Mouse (Mus musculus): ENCODE data around the gene Kirrel3. TPM values are rescaled to one million over a fixed set of nuclear protein-coding genes. Genes with fewer than 3 reads are reported as not detected.

Gene Kirrel3
- polyA plus RNA-seq, 1 experiment from 2014 or later, result 4.0 TPM

DNA sequence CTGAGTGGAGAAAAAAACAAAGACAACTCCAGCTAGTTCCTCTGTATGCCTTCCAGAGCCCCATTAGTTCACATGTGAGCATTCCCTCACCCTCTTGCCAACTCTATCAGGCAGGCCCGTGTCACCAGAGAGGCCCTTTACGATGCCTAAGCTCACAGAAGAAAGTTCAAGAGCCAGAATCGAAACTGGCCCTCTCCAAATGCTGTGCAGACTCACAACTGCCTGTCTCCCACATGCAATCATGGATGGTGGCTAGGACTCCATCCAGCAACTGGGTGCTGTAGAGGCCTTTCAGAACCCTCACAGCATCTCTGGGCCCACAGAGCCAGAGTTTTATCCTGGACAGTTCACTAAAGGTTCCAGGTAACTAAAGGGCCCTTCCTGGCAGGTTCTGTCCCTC lies 470.8 kb downstream of the Kirrel3 start:
- 55% methylated on average over 3 of the region's 3 CpGs for WGBS
- Histone ChIP-seq H3K4me2 (replicated peaks; ENCODE audit: low read depth, low read length) (no peak overlapping the region), H3K9ac (ENCODE audit: low read depth, low read length) (no peak overlapping the region), H3K9me3 (ENCODE audit: control insufficient read depth, low read length) (no peaks in the 10 kb centered on the region), H3K4me3 (ENCODE audit: low read length) (no peak overlapping the region), H3K27me3 (ENCODE audit: control insufficient read depth, insufficient read depth, low read length) (no peaks in the 10 kb centered on the region), H3K27ac (ENCODE audit: low read depth, low read length) (no peak overlapping the region), H3K36me3 (ENCODE audit: control insufficient read depth, insufficient read depth, low read length) (no peaks in the 10 kb centered on the region), H3K4me1 (ENCODE audit: control insufficient read depth, insufficient read depth, low read length) (no peaks in the 10 kb centered on the region)
- ATAC-seq (ENCODE audit: low FRiP score, low TSS enrichment), result no peak

DNA sequence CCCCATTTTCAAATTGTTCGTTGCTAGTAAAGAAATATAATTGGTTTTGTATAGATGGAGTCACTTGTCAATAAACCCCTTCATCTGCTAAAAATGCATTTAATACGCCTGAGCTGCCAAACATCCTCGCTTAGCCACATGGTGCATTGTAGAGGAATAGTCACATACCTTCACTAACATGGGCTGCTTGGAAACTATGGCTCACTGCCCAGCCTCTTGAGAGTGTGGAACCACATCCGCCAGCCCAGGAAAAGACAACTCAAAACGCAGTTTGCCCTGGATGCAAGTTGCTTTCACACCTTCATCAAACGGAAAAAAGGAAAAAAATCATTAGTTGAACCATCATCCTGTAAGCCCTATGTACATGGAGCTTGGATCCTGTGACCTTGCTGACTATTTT lies 472.0 kb downstream of the Kirrel3 start:
- Histone ChIP-seq H3K27ac (ENCODE audit: low read depth, low read length) (no peak overlapping the region), H3K36me3 (ENCODE audit: control insufficient read depth, insufficient read depth, low read length) (no peaks in the 10 kb centered on the region), H3K27me3 (ENCODE audit: control insufficient read depth, insufficient read depth, low read length) (no peaks in the 10 kb centered on the region), H3K4me3 (ENCODE audit: low read length) (no peak overlapping the region), H3K4me1 (ENCODE audit: control insufficient read depth, insufficient read depth, low read length) (no peaks in the 10 kb centered on the region), H3K4me2 (replicated peaks; ENCODE audit: low read depth, low read length) (no peak overlapping the region), H3K9me3 (ENCODE audit: control insufficient read depth, low read length) (no peaks in the 10 kb centered on the region), H3K9ac (ENCODE audit: low read depth, low read length) (no peak overlapping the region)
- ATAC-seq (ENCODE audit: low FRiP score, low TSS enrichment), result no peak
- WGBS, result 81% methylated on average over 6 of the region's 6 CpGs

DNA sequence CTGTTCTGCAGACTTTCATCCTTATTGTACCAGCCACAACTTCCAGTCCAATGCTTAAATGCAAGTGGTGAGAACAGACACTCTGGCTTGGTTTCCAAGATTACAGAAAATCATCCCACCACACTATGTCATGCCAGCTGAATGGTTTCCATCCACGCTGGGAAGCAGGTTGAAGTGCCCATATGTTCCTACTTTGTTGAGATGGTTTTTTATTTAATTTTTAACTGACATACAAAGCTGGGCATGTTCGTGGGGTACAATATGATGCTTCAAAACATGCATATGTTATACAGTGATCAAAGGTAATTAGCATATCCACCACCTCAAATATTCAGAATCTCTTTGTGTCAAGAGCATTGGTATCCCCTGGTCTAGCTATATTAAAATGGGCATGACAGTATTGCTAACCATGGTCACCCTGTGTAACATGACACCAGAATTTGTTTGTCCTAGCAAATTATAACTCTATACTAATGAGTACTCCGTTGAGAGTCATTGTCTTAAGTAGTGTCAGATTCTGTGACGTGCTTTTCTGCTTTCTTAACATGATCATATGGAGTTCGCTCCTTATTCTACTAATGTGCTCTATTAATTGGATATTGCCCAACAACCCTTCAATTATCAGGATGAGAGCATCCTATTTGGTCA lies 472.6 kb downstream of the Kirrel3 start:
- 83% methylated on average over 5 of the region's 5 CpGs for WGBS
- no peaks in the 10 kb centered on the region for H3K27me3 ChIP-seq (ENCODE audit: control insufficient read depth, insufficient read depth, low read length)

DNA sequence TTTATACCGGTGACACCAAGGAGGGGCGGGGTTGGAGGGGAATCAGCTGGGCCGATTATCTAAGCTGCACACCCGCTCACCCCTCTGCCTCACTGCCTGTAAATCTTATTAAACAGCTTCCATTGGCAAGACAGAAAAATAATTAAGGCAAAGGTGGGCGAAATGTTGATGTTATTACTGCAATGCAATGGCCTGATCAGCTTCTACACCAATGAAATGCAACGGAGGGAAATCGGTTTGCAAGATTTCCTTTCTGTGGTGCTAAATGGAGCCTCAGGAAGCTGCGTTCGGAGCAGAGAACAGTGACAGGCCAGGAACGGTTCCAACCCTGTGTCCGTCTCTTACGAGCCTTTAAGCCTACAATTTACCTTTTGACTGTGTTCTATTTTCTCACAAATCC lies 475.0 kb downstream of the Kirrel3 start:
- no peak overlapping the region for H3K4me3 ChIP-seq (ENCODE audit: low read length)
- no peaks in the 10 kb centered on the region for H3K9me3 ChIP-seq (ENCODE audit: control insufficient read depth, low read length)
- H3K4me1 ChIP-seq (ENCODE audit: control insufficient read depth, insufficient read depth, low read length), result no peaks in the 10 kb centered on the region
- no peaks in the 10 kb centered on the region for H3K27me3 ChIP-seq (ENCODE audit: control insufficient read depth, insufficient read depth, low read length)
- no peak overlapping the region for H3K4me2 ChIP-seq (replicated peaks; ENCODE audit: low read depth, low read length)
- WGBS, result 42% methylated on average over 12 of the region's 12 CpGs
- no peaks in the 10 kb centered on the region for H3K36me3 ChIP-seq (ENCODE audit: control insufficient read depth, insufficient read depth, low read length)
- no peak for ATAC-seq (ENCODE audit: low FRiP score, low TSS enrichment)
- H3K9ac ChIP-seq (ENCODE audit: low read depth, low read length), result no peak overlapping the region
- H3K27ac ChIP-seq (ENCODE audit: low read depth, low read length), result no peak overlapping the region

More for the DNA sequence above, 472.6 kb downstream of the Kirrel3 start:
- no peaks in the 10 kb centered on the region for H3K9me3 ChIP-seq (ENCODE audit: control insufficient read depth, low read length)
- H3K4me2 ChIP-seq (replicated peaks; ENCODE audit: low read depth, low read length), result no peak overlapping the region
- H3K9ac ChIP-seq (ENCODE audit: low read depth, low read length), result no peak overlapping the region
- no peaks in the 10 kb centered on the region for H3K4me1 ChIP-seq (ENCODE audit: control insufficient read depth, insufficient read depth, low read length)
- no peak overlapping the region for H3K4me3 ChIP-seq (ENCODE audit: low read length)
- H3K27ac ChIP-seq (ENCODE audit: low read depth, low read length), result no peak overlapping the region
- no peaks in the 10 kb centered on the region for H3K36me3 ChIP-seq (ENCODE audit: control insufficient read depth, insufficient read depth, low read length)
- no peak for ATAC-seq (ENCODE audit: low FRiP score, low TSS enrichment)

DNA sequence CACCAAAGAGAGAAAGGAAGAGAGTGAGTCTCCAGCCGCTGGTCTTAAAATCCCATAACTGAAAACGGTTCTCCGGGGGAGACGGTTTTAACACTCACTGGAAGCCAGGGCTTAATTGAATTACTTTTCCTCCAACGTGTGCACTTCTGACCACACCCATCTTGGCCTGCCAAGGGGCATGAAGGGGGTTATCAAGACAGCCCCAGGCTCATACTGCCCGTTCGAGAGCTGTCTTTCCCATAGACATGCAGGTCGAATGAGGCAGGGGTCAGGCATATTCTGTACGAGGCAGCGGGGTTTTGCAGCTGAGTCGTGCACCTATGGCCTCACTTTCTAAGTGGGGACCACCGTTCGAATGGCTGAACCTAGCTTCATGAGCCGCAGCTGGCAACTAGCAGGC lies 475.5 kb downstream of the Kirrel3 start:
- Histone ChIP-seq H3K9me3 (ENCODE audit: control insufficient read depth, low read length) (no peaks in the 10 kb centered on the region), H3K36me3 (ENCODE audit: control insufficient read depth, insufficient read depth, low read length) (no peaks in the 10 kb centered on the region), H3K4me3 (ENCODE audit: low read length) (no peak overlapping the region), H3K4me1 (ENCODE audit: control insufficient read depth, insufficient read depth, low read length) (no peaks in the 10 kb centered on the region), H3K9ac (ENCODE audit: low read depth, low read length) (no peak overlapping the region), H3K27me3 (ENCODE audit: control insufficient read depth, insufficient read depth, low read length) (no peaks in the 10 kb centered on the region), H3K4me2 (replicated peaks; ENCODE audit: low read depth, low read length) (no peak overlapping the region), H3K27ac (ENCODE audit: low read depth, low read length) (no peak overlapping the region)
- no peak for ATAC-seq (ENCODE audit: low FRiP score, low TSS enrichment)
- WGBS, result 59% methylated on average over 14 of the region's 14 CpGs

DNA sequence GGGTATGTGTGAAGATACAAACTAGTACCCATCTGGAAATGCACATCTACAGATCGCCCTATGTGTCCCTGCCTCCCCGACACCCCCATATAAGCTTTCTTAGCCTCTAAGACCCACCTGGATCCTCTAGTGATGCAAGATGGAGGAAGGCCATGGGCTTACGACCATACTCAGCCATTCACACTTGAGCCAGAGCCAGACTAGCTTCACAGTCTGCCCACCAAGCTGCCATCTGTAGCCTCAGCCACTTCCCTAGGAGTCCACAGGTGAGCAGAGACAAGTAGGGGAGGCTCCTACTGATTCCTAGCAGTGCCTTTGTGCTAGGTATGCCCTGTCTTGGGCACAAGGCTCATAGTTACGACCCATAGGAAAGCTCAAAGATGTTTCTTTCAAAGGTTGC lies 476.6 kb downstream of the Kirrel3 start:
- no peak overlapping the region for H3K4me3 ChIP-seq (ENCODE audit: low read length)
- no peaks in the 10 kb centered on the region for H3K4me1 ChIP-seq (ENCODE audit: control insufficient read depth, insufficient read depth, low read length)
- no peak overlapping the region for H3K4me2 ChIP-seq (replicated peaks; ENCODE audit: low read depth, low read length)
- no peak for ATAC-seq (ENCODE audit: low FRiP score, low TSS enrichment)
- no peaks in the 10 kb centered on the region for H3K9me3 ChIP-seq (ENCODE audit: control insufficient read depth, low read length)
- 94% methylated on average over 4 of the region's 4 CpGs for WGBS
- H3K9ac ChIP-seq (ENCODE audit: low read depth, low read length), result no peak overlapping the region
- H3K27me3 ChIP-seq (ENCODE audit: control insufficient read depth, insufficient read depth, low read length), result no peaks in the 10 kb centered on the region
- no peaks in the 10 kb centered on the region for H3K36me3 ChIP-seq (ENCODE audit: control insufficient read depth, insufficient read depth, low read length)
- no peak overlapping the region for H3K27ac ChIP-seq (ENCODE audit: low read depth, low read length)

DNA sequence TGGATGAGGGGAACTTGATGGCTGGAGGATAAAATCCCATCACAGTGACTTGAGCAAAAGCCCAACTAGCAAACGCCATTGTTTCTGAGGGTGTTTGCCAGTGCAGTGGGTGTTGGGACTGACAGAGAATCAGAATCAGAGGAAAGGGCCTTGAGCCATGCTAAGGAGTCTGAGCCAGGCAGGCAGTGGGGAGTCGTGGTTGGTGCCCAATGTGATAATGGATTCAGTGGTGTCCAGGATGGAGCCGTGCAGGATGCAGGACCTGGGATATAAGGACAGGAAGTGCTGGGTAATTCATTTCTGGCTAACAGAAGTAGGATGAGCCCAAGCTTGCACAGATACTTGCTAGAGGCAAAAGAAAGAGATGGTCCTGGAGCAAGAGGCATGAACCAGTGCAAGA lies 477.9 kb downstream of the Kirrel3 start:
- H3K4me3 ChIP-seq (ENCODE audit: low read length), result no peak overlapping the region
- H3K36me3 ChIP-seq (ENCODE audit: control insufficient read depth, insufficient read depth, low read length), result no peaks in the 10 kb centered on the region
- no peaks in the 10 kb centered on the region for H3K27me3 ChIP-seq (ENCODE audit: control insufficient read depth, insufficient read depth, low read length)
- no peak overlapping the region for H3K9ac ChIP-seq (ENCODE audit: low read depth, low read length)
- 73% methylated on average over 3 of the region's 3 CpGs for WGBS
- ATAC-seq (ENCODE audit: low FRiP score, low TSS enrichment), result no peak
- no peak overlapping the region for H3K27ac ChIP-seq (ENCODE audit: low read depth, low read length)
- no peak overlapping the region for H3K4me2 ChIP-seq (replicated peaks; ENCODE audit: low read depth, low read length)
- H3K4me1 ChIP-seq (ENCODE audit: control insufficient read depth, insufficient read depth, low read length), result peaks cover 8% of the 10 kb centered on the region; the same call in 1 of the 2 replicates
- no peaks in the 10 kb centered on the region for H3K9me3 ChIP-seq (ENCODE audit: control insufficient read depth, low read length)

DNA sequence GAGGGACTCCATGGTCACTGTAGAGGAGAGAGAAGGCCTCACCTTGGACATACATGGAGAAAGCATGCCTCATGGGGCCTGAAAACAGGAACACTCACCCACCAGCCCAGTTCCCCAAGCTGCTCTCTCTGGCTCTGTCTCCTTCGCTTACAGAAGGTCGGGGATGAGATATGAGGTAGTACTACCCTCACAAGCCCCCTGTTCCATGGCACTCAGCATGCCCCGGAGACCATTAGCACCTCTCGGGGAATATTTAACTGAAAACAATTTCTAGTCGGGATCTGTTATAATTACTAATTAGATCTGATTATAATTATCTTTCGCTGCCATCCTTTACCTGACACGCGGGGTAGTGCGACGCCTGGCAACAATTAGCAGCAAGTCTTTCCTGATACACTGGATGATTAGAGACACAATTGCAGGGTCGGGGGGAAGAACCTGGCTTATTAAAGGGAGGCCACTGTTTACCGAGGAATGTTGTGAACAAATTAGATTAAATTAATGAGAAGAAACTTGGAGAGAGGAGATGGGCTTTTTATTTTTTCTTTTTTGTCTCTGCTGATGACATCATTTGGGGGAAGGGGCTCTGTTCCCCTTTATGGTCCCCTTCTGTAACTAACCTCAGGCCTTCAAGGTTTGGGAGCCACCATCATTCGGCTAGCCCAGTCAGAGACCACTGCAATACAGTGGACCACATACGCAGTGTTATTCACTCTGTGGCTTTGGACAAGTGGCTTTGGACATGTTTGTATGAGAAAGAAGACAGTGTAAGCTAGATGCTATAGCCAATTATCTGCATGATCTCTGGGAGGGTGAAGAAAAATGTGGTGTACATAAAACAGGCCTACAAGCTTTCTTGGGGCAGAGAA lies 478.7 kb downstream of the Kirrel3 start:
- no peak overlapping the region for H3K4me3 ChIP-seq (ENCODE audit: low read length)
- ATAC-seq (ENCODE audit: low FRiP score, low TSS enrichment), result no peak
- WGBS, result 83% methylated on average over 14 of the region's 14 CpGs

DNA sequence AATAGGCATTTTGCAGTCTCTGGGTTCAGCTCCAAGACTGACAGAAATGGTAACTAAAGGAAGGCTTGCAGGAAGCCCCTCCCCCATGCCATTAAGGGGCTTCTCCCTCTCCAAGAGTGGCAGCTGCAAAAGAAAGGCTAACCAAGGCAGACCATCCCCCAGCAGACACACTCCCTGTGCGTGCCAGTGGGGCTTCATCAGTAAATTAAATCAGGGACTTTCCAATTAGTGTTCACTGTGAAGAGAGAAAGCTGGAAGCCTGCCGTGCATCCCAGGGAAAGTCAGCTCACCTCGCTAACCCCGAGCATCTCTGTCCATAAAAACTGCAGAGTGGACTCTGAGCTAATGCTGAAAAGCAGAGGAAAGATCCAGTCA lies 479.3 kb downstream of the Kirrel3 start:
- Histone ChIP-seq H3K27ac (ENCODE audit: low read depth, low read length) (no peak overlapping the region), H3K27me3 (ENCODE audit: control insufficient read depth, insufficient read depth, low read length) (no peaks in the 10 kb centered on the region), H3K9me3 (ENCODE audit: control insufficient read depth, low read length) (no peaks in the 10 kb centered on the region), H3K4me2 (replicated peaks; ENCODE audit: low read depth, low read length) (no peak overlapping the region), H3K4me3 (ENCODE audit: low read length) (no peak overlapping the region), H3K9ac (ENCODE audit: low read depth, low read length) (no peak overlapping the region), H3K36me3 (ENCODE audit: control insufficient read depth, insufficient read depth, low read length) (no peaks in the 10 kb centered on the region), H3K4me1 (ENCODE audit: control insufficient read depth, insufficient read depth, low read length) (peaks cover 8% of the 10 kb centered on the region; the same call in 1 of the 2 replicates)
- 20% methylated on average over 4 of the region's 4 CpGs for WGBS
- ATAC-seq (ENCODE audit: low FRiP score, low TSS enrichment), result no peak

More for the DNA sequence above, 478.7 kb downstream of the Kirrel3 start:
- peaks cover 8% of the 10 kb centered on the region; the same call in 1 of the 2 replicates for H3K4me1 ChIP-seq (ENCODE audit: control insufficient read depth, insufficient read depth, low read length)
- no peak overlapping the region for H3K9ac ChIP-seq (ENCODE audit: low read depth, low read length)
- no peak overlapping the region for H3K4me2 ChIP-seq (replicated peaks; ENCODE audit: low read depth, low read length)
- H3K36me3 ChIP-seq (ENCODE audit: control insufficient read depth, insufficient read depth, low read length), result no peaks in the 10 kb centered on the region
- no peak overlapping the region for H3K27ac ChIP-seq (ENCODE audit: low read depth, low read length)
- H3K9me3 ChIP-seq (ENCODE audit: control insufficient read depth, low read length), result no peaks in the 10 kb centered on the region
- no peaks in the 10 kb centered on the region for H3K27me3 ChIP-seq (ENCODE audit: control insufficient read depth, insufficient read depth, low read length)
